Mouse (Mus musculus): ENCODE data around the gene Prkag3.

DNA sequence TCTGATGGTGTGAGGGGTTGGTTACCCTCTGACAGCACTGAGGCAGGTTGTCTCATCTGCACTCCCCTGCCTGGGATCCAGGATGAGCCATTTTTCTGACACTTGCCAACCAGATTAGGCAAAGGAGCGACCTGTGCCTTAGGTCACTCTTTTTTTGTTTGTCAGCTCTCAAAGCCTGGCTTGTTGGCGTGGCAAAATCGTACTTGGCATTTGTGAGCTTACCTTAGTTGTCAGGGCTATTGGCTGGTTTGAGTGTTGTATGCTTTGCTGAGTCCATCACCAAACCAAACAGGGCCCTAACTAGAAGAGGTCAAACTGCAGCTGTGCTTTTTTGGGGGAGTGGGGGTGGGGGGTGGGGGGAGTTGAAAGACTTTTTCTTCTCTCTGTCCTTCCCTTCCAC is 29.7 kb downstream of the Prkag3 start:
- no peak for TF ChIP-seq POLR2A (IDR thresholded peaks at IDR 0.05; ENCODE audit: low read depth, low read length)
- TF ChIP-seq CTCF (IDR thresholded peaks at IDR 0.05; ENCODE audit: extremely low read depth, insufficient read depth, insufficient read length, insufficient replicate concordance): no peak
